Mouse (Mus musculus) megakaryocyte-erythroid progenitor cell, adult 5-6 weeks (primary cell): ENCODE results near the gene R3hdml. TPM values are rescaled to one million over a fixed set of nuclear protein-coding genes. Genes with fewer than 3 reads are reported as not detected.

Experiments
- ATAC-seq: replicated peaks from 2 replicates; pipeline ENCODE4 v1.8.0; 2016; ENCODE audit warnings: mild to moderate bottlenecking, inconsistent platforms; ENCODE audit not compliant: severe bottlenecking, poor library complexity, low FRiP score, low TSS enrichment
- total RNA-seq, 2 experiments: library from RNA; stranded (forward) in 1 of 2; stranded (reverse) in 1 of 2; fragments of 200-1000, 215-1000 nt in 1 of 2; fragments of >200 nt in 1 of 2; fragmentation: Nextera tagmentation in 1 of 2; gene quantifications; 2 replicates each; pipeline ENCODE4 v1.2.3; 2014 to 2017

R3hdml gene
- total RNA-seq, 2 experiments from 2014 or later, result not detected

DNA sequence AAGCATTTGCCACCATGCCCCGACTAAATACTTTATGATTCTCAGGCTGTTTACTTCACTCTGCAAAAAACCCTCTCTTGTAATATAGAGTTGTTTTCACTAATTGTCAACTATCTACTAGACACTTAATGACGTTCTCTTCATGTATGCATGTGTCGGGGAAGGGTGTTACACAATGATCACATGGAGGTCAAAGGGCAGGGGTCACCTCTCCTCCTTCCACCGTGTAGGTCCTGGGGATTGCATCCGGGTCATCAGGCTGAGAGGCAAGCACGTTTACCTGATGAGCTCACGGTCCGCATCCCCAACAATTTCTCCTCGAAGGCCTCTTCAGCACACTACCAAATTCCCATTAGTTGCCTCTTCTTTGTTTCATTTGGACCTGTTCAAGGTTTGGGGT lies 41.1 kb downstream of the R3hdml start:
- no peak for ATAC-seq

DNA sequence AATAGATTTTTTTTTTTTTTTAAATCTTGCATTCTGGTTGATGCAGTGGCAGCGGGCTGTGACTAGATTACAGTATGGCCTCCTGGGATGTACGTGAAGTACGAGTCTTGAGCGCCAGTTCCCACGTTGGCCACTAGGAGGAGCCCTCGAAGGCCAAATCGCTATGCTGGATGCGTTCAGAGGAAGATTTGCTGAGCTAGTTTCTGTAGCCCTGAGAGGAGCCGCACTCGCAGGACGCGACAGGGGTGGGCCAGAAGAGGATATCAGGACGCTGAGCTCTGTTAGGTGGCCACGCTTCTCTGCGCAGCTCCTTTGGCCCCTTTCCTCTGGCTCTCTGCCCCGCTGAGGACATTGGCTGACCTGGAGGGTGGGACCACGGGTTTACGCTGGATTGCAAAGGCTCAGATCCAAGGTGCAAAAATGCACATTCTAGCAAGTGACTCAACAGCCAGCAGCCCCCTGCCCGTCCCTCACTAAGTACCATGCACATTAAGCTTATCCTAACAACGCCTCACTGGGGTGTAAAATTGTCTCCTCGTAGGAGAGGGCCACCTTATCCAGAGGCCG lies 42.9 kb downstream of the R3hdml start:
- peak; percentile 86 for ATAC-seq

DNA sequence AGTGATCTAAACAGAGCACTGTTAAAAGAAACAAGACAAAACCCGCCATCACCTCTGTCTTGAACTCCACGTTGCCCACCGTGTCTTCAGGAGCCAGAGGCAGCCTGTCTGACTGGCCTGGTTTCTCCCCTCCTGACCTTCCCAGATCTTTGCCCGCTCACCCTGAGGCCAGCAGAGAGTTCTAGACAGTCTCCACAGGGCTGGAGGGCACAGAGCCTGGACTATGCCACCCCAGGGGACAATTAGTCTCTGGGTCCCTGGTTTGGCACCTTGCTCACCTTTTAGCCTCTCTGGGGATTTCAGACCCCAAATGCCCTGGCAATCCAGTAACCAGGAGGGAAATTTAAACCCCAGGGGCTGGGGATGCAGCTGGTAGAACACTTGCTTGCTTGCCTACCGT lies 45.3 kb downstream of the R3hdml start:
- no peak for ATAC-seq

DNA sequence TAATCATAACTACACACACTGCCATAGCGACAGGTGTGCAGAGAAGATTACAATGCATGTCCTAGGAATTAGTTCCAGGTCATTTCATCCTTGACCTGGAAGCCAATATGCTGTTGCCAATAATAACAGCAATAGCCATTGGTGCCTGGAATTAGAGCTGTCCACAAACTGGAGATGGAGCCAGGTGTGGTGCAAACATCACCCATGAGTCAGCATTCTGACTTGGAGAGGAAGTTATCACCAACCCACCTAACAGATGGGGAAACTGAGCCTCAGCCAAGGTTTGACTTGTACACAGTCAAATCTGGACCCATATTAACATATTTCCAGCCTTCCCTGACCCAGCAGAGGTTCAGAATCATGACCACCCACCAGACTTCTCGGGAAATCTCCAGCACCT lies 46.3 kb downstream of the R3hdml start:
- ATAC-seq, result no peak

DNA sequence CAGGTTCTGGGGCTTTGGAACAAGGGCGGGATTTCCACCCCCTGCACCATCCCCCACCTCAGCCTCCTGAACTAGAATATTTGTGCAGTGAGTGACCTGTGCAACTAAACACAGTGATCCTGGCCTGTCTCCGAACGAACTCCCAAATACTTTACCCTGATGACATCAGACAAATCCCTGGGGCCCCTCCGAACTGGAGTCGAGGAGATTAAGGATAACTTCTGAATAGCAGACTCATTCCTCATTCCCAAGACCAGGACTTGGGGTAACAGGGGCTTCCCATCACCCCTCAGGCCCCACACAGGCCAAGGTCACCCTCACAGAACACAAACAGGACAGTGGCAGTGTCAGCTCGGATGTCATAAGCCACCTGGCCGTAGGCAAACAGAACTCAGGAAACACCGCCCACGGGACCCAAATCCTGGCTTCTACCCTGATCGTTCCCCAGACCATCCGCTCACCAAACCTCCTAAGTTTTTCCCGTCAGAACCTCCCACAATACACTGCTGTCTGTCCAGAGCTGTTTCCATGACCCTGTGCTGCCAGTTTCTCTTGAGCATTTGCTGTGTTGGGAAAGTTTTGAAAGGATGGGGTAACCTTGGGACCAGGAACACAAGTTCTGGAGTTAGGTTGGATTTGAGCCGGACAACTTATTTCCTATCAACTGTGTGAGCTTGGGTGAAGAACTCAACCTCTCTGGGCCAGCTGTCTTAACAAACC lies 47.4 kb downstream of the R3hdml start:
- ATAC-seq, result no peak

DNA sequence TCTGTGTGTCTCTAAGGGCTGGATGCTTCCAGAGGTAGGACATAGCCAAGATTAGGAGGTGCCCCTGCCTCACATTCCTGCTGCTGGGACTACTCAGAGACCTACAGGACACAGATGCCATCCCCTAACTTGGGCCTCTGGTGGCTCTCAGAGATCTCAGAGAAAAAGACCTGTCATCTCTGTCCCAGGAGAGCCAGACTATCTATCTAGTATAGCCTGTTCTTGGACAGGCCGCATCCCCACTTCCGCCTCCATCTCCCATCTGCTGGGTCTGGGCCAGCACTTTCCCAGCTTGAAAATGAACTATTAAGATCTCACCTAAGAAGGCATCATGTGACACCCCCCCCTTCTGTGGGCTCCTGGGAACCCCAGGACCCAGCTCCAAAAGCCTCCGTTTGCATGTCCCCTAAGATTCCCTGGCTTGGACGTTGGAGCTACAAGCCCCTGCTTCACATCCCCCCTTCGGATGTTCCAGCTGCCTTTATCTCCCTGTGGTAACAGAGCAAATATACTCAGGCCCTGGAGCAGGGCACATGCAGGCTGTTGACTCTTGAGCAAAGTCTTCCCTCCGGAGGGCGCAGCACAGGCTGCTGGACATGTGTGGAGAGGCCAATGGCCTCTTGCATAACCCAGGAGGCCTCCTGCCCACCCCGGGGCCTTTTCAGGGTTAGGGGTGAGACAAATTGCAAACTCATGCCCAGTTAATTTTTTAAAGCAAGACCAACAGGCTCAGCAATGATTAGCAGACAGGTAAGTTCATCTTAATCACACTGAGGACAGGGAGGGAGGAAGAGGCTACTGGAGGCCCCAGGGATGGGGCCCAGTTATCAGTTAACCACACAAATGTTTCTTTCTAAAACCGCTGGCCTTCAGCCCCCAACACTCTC lies 48.4 kb downstream of the R3hdml start:
- no peak for ATAC-seq

DNA sequence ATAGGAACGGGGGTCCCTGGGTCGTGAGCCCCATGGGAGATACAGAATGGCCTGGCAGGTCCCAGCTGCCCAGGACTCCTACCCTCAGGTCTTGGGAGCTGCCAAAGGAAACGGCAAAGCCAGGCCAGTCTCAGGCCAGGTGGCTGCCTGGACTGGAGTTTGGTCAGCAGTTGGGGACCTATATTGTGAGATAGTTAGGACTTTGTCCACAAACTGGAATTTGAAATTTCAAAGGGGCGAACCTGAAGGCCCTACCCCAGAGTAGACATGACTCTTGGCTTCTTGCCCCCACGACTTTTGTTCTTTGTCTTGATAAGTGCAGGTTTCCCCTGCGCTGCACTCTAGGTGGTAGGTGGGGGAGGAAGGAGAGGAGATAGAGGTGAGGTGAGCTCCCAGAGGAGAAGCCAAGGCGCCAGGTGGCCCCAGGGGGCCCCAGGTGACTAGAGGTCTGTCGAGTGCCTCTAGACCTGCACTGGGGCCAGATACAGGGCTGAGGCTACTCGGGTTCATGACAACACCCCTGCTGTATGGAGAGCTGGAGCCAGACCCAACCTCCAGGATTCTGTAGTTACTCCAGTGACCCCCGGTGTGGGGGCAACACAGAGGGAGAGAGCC lies 49.6 kb downstream of the R3hdml start:
- ATAC-seq, result no peak

DNA sequence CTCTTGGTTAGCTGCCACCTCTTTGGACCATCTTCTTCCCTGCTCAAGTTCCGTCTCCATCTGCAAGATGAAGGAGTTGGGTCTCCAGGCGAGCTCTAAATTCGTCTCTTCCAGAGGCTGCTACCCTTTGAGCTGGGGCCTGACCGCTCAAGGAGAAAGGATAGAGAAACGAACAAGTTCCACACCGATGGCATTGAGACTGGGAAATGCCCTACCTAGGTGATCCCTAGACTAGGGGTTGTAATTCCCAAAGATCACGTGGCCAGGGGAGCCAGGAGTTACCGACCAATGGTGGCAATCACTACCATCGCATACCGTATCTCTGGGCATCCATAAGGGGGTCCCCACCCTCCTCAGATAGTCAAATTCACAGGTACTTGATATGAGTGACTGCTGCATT lies 50.6 kb downstream of the R3hdml start:
- no peak for ATAC-seq

DNA sequence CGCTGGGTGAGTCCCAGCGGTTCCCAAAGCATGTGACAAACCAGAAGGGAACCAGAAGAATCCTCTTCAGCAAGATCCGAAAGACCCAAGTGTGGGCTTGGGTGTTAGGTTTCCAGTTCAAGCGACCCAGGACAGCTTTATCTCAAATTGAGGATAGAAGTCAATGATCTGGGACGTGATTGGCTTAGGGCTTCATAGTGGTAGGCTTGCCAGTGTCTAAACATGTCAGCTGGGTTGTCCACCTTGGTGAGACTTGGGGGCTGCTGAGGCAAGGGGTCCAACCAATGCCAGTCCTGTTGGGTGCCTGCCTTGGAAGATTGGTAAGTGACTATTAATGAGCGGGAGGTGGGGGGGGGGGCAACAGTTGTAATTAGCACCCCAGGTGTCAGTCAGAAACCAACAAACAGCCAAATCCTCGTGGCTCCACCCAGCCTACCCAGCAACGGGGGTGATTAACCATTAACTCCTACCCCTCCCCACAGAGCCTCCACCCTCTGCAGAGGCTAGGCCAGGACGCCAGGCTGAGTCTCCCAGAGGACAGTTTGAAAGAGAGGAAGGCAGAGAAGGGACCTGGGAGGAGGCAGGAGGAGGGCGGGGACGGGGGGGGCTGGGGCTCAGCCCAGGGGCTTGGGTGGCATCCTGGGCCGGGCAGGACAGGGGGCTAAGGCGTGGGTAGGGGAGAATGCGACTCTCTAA lies 54.7 kb downstream of the R3hdml start:
- ATAC-seq, result no peak

DNA sequence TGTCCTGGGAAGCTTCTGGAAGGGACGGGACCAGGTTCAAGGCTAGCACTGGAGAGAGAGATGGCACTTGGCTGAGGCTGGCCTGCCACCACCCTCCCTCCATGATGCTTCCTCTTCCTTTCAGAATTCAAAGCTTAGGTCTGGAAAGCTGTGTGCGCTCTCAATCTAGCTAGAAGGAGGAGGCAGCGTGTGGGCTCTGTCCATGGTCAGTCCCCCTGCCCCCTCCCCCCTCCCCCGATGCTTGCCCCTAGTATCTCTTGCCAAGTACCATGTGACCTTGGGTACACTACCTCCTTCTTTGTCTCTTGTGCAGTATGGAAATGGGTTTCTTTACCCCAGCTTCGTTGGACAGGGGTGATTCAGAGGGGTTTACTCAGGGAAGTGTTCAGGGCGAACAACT lies 56.7 kb downstream of the R3hdml start:
- ATAC-seq, result no peak

DNA sequence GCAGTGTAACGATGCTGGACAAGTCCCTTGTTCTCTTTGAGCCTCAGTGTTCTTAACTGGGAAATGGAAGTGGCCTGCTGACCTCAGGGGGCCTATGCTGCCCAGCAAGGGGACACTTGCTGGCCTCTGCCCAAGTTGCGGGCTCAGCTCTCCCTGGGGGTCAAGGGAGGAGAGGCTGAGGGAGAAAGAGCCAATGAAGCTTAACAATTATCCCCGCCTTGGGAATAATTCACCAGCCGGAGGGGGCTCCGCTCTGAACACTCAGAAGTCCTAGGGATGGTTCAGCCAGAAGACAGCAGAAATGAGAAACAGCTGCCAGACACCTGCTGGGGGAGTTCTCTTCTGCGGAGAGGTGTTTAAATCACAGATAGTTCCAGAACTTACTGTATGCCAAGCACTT lies 57.7 kb downstream of the R3hdml start:
- ATAC-seq, result no peak

Other genes with a start within 250 kb of the R3hdml start
- not detected in 2 replicates for gene Jph2, start 94.3 kb upstream of the R3hdml start, total RNA-seq (2014; fragmentation: Nextera tagmentation)
- not detected in 2 replicates for gene Jph2, start 94.3 kb upstream of the R3hdml start, total RNA-seq (2017)
- 24.6 and 25.8 TPM in 2 replicates for gene Oser1, start 67.6 kb upstream of the R3hdml start, total RNA-seq (2014; fragmentation: Nextera tagmentation)
- 46.6 and 53.5 TPM in 2 replicates for gene Oser1, start 67.6 kb upstream of the R3hdml start, total RNA-seq (2017)
- gene Gdap1l1, start 53.8 kb upstream of the R3hdml start, total RNA-seq (2014; fragmentation: Nextera tagmentation), result not detected in 2 replicates
- not detected in 2 replicates for gene Gdap1l1, start 53.8 kb upstream of the R3hdml start, total RNA-seq (2017)
- gene Fitm2, start 19.7 kb upstream of the R3hdml start, total RNA-seq (2014; fragmentation: Nextera tagmentation), result 3.3 and 6.6 TPM in 2 replicates
- gene Fitm2, start 19.7 kb upstream of the R3hdml start, total RNA-seq (2017), result 6.2 and 8.8 TPM in 2 replicates
- 0.31 TPM in 1 of 2 replicates, not detected in the other for gene Hnf4a, start 14.5 kb downstream of the R3hdml start, total RNA-seq (2014; fragmentation: Nextera tagmentation)
- 0.56 and 0.84 TPM in 2 replicates for gene Hnf4a, start 14.5 kb downstream of the R3hdml start, total RNA-seq (2017)
- gene Ttpal, start 110.0 kb downstream of the R3hdml start, total RNA-seq (2014; fragmentation: Nextera tagmentation), result 15.6 and 27.3 TPM in 2 replicates
- gene Ttpal, start 110.0 kb downstream of the R3hdml start, total RNA-seq (2017), result 9.0 and 10.9 TPM in 2 replicates
- 438 and 460 TPM in 2 replicates for gene Serinc3, start 152.8 kb downstream of the R3hdml start, total RNA-seq (2014; fragmentation: Nextera tagmentation)
- gene Serinc3, start 152.8 kb downstream of the R3hdml start, total RNA-seq (2017), result 469 and 531 TPM in 2 replicates
- 92.1 and 105 TPM in 2 replicates for gene Pkig, start 166.1 kb downstream of the R3hdml start, total RNA-seq (2014; fragmentation: Nextera tagmentation)
- gene Pkig, start 166.1 kb downstream of the R3hdml start, total RNA-seq (2017), result 38.2 and 70.3 TPM in 2 replicates